Mouse (Mus musculus) heart, postnatal 0 days (tissue): ENCODE results near the gene Rnf208.

Experiments
- CTCF ChIP-seq: IDR thresholded peaks from 2 replicates; pipeline ENCODE4 v1.5.1; 2016; ENCODE audit warnings: antibody characterized with exemption, control low read depth, low read depth
- EP300 ChIP-seq: IDR thresholded peaks from 2 replicates; pipeline ENCODE4 v1.6.1; 2016; ENCODE audit warnings: antibody characterized with exemption, low read depth

- no peak for TF ChIP-seq CTCF
- TF ChIP-seq EP300, result no peak
These were observed 50.0 kb downstream of the Rnf208 start for GRCm38 (mm10) chr2:25292054-25292544.
